Mouse (Mus musculus) cortical plate, adult 2 months (tissue): ENCODE measurements around the gene Lsp1.

Source experiments
- CTCF ChIP-seq: fragments of 200-500 bp; IDR thresholded peaks from 2 replicates; pipeline ENCODE4 v1.5.1; 2011; ENCODE audit warnings: mild to moderate bottlenecking, control low read depth, low read length; ENCODE audit not compliant: insufficient read depth; ENCODE audit errors: extremely low read depth
- POLR2A ChIP-seq: fragments of 200-500 bp; IDR thresholded peaks from 2 replicates; pipeline ENCODE4 v1.6.1; 2011; ENCODE audit warnings: mild to moderate bottlenecking, low read length, control low read depth; ENCODE audit not compliant: insufficient read depth; ENCODE audit errors: extremely low read depth

DNA sequence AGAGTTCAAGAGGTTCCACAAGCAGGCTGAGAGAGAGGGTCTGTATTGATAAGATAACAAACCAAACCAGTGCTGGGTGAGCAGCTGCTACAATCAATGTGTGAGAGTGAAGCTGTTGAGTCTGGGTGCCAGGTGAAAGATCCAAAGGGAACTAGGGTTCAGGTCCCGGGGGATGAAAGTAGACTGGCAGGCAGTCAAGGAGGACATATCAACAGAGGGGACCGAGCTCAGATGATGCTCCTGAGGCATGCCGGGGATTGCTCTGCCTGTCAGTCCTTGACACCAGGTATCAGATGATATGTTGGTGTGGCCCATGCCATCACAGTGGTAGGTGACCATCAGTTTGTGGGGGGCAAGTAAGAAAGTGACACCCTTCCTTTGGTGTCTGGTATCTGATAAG lies 3.8 kb upstream of the Lsp1 start:
- TF ChIP-seq POLR2A: no peak
- no peak for TF ChIP-seq CTCF
